Mouse (Mus musculus) right cerebral cortex, adult 2 months (tissue): ENCODE data around the gene Tfr2.
"Not testable (repeated sequence)": the region's sequence is repeated elsewhere in the genome, so short reads cannot be mapped to it uniquely, and the experiment has no call there.

Experiments
- DNase-seq, 2 experiments: peaks; one replicate each; pipeline ENCODE4 v3.0.0; 2021 to 2022; ENCODE audit warnings: low spot score in 2 of 2

Tfr2 gene

DNA sequence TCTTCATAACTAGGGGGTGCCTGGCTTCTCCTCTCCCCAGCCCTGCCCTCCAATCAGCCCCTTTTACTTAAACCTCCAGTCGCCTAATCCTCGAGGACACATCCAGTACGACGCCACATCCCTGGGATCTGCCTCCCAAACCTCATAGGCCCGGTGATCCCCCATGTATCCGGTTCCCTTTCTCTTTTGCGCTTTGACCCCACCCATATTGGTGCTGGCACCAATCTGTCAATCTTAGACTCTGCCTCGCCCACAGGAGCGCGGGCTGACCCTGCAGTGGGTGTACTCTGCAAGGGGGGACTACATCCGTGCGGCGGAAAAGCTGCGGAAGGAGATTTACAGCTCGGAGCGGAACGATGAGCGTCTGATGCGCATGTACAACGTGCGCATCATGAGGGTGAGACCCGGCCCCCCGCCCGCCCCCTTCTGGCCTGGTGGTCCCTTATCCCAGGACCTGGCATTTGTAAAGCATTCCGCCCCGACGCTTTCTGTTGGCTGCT lies 14.1 kb downstream of the Tfr2 start:
- peak in 1 of 2 experiments; percentile 55 for DNase-seq

DNA sequence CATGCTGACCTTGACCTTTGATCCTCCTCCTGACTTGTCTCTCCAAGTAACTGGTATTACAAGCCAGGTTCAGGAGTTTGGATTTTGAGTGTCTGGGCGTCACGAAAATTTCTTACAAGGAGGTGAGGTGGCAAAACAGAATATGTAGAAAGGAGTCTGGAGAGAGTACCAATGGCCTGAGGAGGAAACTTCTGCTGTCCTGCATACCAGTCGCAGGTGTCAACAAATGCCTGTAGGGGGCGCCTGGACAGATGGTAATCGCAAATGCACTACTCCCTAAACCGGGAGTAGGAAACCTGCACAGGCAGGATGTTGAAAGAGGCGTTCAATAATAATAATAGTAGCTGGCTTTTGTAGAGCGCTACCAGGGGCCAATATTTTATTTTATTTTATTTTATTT lies 15.3 kb downstream of the Tfr2 start:
- peak; percentile 62 to 79 for DNase-seq

DNA sequence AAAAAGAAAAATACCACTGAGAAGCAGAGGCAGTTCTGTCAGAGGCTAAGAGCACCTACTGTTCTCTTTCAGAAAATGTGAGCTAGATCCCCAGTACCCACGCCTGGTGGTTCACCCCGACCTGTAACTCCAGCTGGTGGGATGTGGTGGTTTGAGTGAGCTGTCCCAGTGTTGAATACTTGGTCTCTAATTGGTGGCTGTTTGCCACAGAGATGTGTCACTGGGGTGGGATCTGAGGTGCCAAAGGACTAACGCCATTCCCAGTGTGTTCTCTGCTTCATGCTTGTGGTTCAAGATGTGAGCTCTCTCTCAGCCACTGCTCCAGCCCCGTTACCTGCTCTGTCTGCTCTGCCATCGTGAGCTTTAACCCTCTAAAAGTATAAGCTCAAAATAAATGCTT lies 20.9 kb downstream of the Tfr2 start:
- DNase-seq = no peak

DNA sequence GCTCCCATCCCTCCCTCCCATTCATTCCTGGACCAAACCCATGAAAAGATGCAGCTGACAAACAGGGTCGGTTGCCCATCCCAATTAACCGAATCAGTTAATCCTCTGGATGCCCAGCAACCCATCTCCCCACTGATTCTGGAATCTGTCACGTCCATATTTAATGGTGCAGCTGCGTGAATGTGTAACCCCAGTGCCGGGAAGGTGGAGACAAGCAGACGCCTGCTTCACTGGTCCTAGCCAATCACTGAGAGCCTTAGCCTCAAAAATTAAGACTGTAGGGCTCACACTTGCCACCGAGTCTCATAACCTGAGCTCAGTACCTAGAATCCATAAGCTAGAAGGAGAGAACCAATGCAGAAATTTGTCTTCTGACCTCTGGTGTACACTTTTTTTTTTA lies 26.3 kb downstream of the Tfr2 start:
- DNase-seq = no peak

DNA sequence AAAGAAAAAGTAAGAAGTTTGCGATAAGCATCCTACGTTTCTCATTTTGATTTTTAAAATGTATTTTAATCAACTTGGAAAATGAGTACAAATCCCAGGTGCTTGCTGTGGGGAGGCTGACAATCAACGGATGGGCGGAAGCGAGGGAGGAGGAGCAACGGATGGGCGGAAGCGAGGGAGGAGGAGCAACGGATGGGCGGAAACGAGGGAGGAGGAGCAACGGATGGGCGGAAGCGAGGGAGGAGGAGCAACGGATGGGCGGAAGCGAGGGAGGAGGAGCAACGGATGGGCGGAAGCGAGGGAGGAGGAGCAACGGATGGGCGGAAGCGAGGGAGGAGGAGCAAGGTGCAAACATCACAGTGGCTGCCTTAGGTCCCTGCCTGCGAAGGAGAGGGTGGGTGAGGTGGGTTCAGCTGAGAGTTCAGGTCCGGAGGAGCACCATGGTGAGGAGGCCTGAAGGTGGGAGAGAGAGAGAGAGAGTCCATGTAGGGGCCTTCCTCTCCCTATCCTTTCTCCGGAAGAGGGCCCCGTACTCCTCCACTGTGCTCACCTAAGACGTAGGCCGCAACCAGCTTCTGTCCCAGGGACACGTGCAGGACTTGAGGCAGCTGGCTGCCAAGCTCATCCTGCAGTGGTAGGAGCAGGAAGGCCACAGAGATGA lies 27.1 kb downstream of the Tfr2 start:
- no peak for DNase-seq

DNA sequence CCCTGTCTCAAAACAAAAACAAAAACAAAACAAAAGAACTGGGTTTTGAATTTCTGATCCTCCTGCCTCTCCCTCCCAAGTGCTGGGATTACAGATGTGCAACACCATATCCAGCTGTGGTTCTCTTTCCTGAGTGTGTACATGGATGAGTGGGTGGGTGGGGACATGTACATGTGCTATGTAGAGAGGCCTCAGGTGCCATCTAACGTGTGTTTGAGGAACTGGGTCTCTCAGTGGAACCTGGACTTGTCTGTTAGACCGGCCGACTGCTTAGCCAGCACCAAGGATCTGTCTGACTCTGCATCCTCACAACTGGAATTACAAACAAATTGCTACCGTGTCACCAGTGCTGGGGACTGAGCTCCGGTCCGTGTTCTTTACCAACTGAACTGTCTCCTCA lies 28.0 kb downstream of the Tfr2 start:
- no peak for DNase-seq

DNA sequence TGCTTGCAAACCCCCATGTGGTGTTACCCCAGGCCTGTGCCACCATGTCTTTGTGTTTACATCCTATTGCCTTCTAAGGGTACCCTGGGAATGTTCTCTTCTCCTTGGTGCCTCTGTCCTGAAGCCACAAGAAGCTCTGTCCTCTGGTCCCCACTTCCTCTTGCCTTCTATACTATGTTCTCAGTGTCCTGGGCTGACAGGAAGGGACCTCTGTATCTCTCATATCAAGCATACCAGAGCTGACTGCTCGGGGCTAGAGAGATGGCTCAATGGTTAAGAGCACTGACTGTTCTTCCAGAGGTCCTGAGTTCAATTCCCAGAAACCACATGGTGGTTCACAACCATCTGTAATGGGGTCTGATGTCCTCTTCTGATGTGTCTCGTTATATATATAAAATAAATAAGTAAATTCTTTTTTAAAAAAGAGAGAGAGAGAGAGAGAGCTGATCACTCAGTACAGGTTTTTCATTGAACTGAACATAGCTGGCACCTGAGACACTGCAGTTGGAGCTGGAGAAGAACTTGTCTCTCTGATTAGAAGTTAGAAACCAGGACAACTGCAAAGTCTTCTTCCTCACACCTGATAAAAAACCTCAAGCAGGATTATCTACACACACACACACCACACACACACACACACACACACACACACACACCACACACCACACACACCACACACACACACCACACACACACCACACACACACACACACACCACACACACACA lies 28.6 kb downstream of the Tfr2 start:
- DNase-seq = no peak

DNA sequence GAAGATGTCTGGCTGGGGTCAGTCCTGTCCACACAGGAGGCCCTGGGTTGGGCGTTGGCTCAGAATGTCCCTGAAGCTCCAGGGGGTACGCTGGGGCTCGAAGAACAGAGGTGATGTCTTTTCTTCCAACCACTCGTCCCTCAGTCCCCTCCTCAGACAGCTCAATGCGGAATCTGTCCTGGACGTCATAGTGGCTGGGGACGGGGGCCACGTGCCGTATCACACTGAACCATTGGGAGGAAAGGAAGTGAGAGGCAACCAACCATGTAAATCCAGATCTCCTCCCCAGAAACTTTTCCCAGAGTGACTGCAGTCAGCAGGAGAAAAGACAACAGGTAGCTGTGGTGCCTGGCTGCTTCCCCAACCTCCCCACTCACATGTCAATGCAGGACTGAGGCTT lies 30.0 kb downstream of the Tfr2 start:
- no peak for DNase-seq

DNA sequence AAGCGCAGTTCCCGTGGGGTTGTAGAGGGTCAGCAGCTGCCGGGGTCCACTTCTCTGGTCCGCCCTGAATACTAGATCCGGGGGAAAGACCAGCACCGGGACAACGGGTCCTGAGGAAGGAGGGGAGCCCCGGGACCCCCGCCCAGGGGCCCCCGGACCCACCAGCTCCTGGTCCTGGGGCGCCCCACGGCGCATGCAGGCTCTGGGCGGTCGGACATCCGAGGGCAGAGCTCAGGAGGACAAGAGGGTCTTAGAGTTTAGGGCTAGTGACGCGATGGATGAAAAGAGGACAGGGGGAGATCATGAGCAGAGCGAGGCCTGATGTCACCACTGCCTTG lies 30.6 kb downstream of the Tfr2 start:
- no peak for DNase-seq

DNA sequence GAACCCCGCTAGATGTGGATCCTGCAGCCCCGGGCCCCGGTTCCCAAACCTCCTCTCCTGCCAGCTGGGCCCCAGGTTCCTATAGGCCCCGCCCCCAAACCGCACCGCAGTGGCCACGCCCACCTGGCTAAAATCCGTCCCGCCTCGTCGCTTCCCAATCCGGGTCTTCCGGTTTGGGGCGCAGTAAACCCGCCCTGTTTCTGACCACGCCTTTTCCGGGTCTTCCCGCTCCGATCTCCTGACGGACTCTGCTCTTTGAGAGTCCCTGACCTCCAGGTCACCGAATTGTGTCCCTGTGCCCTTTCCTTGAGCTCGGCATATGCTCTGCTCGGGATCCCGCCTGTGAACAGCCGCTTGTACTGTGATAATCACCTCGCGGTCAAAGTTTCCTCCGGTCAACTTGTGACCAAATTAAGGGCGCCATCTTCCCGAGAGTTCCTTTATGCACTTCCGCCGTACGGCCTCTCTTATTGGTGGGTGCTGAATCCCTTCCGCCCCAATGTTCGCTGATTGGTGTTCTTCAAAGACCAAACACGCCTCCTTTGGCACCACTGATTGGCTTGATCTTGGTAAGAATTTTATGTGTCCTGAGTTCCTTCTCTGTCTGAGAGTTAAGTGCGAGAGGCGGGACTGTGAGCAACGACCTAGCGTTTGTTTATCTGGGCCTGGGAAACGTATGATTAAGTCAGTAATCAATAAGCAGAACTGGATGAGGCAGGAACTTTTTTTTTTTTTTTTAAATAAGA lies 31.2 kb downstream of the Tfr2 start, which contains the start of gene Mospd3:
TSS of gene Mospd3 (minus strand) at position 440 of the 746 bp plus-strand sequence.
- peak; percentile 94 to 95 for DNase-seq

DNA sequence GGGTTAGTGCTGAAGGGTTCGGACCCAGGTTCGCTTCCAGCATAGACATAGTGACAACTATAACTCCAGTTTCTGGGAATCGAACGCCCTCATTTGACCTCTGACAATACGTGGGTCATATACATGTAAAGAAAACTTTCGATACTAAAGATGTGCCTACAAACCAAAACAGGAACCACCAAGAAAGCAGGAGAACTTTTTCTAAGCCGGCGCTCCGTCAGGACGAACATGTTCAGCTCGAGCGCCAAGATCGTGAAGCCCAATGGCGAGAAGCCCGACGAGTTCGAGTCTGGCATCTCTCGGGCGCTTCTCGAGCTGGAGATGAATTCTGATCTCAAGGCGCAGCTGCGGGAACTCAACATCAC lies 31.7 kb downstream of the Tfr2 start:
- DNase-seq = no peak

DNA sequence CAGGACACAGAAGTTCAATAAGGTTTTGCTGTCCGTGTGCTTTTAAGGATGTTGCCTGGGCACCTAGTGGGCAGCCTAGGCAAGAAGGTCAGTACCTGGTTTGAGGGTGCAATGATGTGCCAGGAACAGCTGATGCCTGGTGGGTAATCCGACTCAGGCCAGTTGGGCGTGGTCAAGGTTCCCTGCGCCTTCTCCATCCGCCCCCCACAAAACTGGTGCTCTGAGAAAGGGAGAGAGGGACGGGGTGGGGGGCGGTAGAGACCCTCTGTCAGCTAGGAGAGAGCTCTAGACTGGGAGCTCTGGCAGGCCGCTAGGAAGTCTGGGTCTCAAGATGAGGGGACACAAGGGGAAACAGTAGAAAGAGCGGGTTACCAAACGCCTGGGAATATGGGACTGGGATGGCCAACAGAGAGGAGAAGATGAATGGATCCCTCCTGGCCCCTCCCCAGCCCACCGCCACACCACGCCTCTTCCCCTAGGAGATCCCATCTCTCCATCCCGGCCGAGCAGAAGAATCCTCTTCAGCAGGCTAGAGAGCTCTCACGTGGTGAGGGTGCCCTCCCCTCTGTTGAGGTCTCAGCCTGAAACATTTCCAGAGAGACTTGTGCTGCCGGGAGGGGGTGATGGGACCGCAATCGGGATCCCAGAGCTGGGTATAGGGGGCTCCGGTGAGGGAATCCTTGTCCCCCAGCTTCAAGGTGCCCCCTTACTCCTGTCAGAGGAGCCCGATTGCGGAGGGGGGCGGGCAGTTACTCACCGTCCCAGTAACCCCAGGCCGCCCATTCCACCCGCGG lies 38.4 kb downstream of the Tfr2 start:
- no peak for DNase-seq

DNA sequence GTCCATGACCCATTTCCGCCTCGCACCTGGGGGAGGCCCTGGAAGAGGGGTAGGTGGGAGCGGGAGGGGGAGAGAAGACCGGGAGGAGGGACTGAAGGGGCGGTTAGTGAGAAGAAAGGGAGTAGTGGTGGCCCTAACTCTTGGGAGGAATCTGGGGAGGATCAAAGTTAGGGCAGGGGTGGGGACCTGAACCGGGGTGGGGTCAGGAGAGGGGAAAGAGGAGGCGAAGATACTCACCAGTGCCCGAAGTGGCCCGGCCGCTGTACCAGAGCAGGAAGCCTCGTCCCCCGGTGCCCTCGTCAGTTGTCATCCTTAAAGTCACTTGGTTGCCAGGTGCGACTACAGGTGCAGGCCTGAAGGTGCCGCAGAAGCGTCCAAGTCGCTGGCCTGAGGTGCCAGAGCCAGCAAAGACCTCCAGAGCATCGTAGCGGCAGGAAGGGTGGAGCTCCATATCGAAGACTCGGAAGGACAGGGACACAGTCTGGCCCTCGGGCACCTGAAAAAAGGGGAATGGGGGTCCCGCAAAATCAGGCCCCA lies 39.1 kb downstream of the Tfr2 start:
- no peak for DNase-seq

DNA sequence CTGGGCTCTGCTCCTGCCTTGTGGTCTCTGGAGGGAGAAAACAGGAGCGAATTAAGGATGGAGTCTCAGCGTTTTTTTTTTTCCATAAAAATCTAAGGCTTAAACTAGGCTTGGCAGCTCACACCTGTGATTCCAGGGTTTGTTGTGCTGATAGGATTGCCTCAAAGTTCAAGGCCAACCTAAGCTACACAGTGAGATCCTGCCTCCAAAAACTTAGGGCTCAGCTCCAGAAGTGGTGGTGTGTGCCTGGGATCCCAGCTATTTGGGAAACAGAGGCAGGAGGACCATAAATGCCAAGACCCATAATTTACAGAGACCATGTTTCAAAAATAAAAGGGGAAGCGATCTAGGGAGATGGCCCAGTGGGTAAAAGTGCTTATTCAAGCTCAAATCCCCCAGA lies 39.7 kb downstream of the Tfr2 start:
- DNase-seq = no peak

DNA sequence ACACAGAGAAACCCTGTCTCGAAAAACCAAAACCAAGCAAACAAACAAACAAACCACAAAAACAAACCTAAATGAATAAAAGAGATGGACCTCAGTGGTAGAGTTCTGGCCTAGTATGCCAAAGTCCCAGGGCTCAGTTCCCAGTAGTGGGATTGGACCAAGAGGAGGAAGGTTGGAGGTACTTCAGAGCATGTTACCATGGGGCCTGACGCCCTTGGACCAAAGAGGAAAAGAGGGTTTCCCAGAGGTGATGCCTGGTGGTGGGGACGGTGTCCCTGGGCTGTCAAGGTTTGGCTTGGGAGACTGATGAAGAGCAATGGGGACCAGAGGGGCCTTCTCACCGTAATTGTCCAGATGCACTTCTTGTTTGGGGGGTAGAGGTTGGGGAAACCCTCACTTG lies 40.4 kb downstream of the Tfr2 start:
- no peak for DNase-seq

DNA sequence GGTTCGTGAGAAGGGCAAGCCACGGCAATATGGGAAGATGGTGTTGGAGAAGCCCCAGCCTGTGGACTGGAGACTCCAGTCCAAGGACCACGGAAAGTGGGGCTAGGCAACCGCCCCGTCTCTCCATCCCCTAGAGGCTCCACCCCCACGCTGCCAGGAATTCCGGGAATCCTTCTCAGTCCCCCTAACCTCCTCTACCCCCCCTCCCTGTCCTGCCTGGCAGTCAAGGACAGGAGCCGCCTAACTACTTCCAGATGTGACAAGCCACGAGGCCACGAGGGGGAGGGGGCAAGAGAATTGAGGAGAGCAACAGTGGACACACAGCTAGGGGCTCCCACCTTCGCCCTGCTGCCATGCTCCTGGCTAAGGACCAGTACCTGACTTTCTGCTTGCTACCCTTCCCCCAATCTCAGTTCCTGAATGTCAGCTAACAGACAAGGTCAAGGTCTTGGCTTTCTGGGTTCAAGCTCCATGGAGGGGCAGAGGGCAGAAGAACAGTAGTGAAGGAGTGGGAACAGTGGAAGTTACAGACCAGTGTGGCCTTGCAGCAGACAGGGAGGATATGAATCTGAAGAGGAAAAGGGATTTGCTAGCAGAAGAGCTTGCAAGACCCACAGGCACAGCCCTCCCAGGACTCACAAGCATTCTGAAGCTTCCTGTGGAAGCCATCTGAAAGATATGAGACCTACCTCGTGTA lies 41.1 kb downstream of the Tfr2 start:
- no peak for DNase-seq

DNA sequence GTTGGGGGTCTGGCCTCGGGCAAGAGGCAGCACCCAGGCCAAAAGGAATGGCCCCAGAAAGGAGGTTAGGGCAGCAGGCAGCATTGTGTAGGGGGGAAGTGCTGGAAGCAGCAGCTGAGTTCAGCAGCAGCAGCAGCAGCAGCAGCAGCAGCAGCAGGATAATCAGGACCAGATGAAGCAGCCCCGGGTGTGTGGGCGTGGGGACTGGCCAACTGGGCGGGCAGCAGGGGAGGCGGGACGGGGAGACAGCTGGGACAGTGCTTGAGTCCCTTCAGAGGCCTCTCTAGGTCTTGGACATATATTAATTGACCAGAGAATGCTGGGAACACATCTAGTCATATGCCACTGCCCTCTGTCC lies 41.6 kb downstream of the Tfr2 start:
- DNase-seq = no peak

DNA sequence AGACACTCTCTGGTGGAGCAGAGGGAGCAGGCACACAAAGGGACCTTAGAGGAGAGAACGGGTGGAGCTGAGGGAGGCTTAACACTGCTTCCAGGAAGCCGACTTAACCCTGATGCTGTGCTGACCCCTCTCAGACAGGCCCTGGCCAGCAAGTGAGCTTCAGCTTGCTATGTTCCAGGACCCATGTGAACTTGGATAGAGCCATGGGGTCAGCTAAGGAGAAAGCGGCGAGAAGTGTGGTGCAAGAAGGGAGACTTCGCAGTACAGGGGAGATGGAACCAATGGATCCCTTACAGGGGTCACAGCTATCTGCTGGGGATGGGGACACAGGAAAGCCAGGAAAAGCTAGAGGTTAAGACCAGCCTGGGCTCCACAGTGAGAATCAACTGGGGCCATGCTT lies 43.4 kb downstream of the Tfr2 start:
- no peak for DNase-seq

DNA sequence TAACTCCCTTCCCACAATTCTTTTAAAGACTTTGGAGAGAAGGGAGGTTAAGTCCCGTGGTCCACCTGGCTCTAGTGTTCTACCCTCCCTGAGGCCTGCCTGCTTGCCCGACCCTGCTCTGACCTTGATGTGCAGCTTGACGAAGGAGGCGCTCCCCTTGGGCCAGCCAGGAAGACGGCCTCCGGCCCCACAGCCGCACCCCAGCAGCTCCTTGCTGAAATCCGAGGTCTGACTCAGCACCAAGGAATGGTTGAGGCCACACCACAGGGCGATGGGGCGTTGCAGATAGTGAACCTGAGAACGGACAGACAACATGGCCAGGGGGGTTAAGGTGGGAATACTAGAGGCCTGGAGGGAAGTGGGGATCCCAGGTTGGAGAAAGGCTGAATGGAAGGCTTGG lies 43.9 kb downstream of the Tfr2 start, which contains the start of gene Pcolce:
TSS of gene Pcolce (minus strand) at position 235 of the 400 bp plus-strand sequence.
- DNase-seq = no peak

DNA sequence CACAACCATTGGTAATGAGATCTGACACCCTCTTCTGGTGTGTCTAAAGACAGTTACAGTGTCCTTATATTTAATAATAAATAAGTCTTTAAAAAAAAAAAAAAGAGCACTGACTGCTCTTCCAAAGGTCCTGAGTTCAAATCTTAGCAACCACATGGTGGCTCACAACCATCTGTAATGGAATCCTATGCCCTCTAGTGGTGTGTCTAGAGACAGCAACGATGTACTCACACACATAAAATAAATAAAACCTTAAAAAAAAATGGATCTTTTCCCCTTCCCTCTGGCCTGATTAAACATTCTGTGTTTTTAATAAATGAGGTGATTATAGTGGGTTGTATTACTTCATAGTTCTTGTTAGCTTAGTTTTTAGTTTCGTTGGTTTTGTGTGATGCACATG lies 45.3 kb downstream of the Tfr2 start:
- DNase-seq = not testable (repeated sequence)

DNA sequence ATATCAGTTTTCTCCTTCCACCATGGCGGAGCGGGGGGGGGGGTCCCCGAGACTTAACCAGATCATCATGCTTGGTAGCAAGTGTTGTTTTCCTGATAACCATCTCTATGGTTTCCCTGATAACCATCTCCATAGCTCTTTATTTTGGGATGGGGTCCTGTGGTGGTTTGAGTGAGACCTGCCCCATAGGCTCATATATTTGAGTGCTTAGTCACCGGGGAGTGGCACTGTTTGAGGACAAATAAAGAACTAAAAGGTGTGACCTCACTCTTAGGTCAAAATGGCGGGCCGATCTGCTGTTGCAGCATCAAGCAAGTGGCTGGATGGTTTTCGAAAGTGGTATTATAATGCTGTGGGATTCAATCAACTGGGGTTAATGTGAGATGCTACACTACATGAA lies 45.7 kb downstream of the Tfr2 start:
- DNase-seq = no peak
